25 mouse cellular contexts compared by ENCODE assay signal in the genomic region with DNA sequence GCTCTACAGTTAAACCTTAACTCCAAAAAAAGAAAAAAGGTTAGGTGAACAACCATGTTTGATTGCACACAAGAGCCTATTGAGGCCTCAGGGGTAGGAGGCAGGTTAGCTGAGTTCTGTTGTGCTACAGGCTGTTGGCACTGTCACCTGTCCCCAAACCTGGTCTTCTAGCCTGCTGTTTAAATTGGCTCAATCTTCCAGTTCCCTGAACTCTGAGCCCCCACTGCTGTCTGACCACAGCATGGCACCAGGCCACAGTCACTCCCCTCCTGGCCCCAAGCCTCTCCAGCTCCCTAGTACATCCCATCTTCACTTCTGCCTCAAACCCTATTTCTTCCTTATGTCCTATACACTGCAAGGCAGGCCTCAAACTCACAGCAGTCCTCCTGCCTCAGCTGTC. TPM values are rescaled to one million over a fixed set of nuclear protein-coding genes. Genes with fewer than 3 reads are reported as not detected.
DNase-seq lines count a peak whose midpoint lies in the region; ATAC-seq and TF ChIP-seq lines count a peak whose summit lies in the region.
"Had no signal": no experiment of that assay in that cellular context is flagged by ENCODE, and none has a peak within 500 bp of the region (broad histone marks: within the 10 kb centered on the region; RNA-seq: fewer than 3 reads in every experiment).

No protein-coding gene starts in this region.

- peaks cover 20% of the 10 kb centered on the region; the same call in 1 of the 2 replicates for H3K36me3 ChIP-seq in liver, postnatal 0 days (replicated peaks; ENCODE audit: insufficient read depth, low read length)
- peaks cover 28% of the 10 kb centered on the region for H3K36me3 ChIP-seq in liver, embryonic 11.5 days (ENCODE audit: control insufficient read depth, insufficient read depth, low read length)

- H3K4me3 ChIP-seq in layer of hippocampus, adult 2 months = no peak overlapping the region
- H3K4me3 ChIP-seq in liver, postnatal 0 days (ENCODE audit: low read depth, low read length) = no peak overlapping the region
- H3K4me3 ChIP-seq in liver, embryonic 11.5 days (ENCODE audit: low read depth, low read length) = no peak overlapping the region
- H3K4me3 ChIP-seq: embryonic facial prominence, embryonic 13.5 days; embryonic facial prominence, embryonic 15.5 days; erythroblast, embryonic 14.5 days; forebrain, embryonic 13.5 days; forebrain, embryonic 15.5 days had no signal

- H3K4me2 ChIP-seq in liver, postnatal 0 days (ENCODE audit: low read depth, low read length) = no peak overlapping the region
- no peak overlapping the region for H3K4me2 ChIP-seq in liver, embryonic 11.5 days
- H3K4me2 ChIP-seq: embryonic facial prominence, embryonic 13.5 days; embryonic facial prominence, embryonic 15.5 days; forebrain, embryonic 13.5 days; forebrain, embryonic 15.5 days had no signal

- H3K9ac ChIP-seq in liver, postnatal 0 days (replicated peaks) = no peak overlapping the region
- no peak overlapping the region for H3K9ac ChIP-seq in liver, embryonic 11.5 days (ENCODE audit: low read depth, low read length)
- H3K9ac ChIP-seq: embryonic facial prominence, embryonic 13.5 days; embryonic facial prominence, embryonic 15.5 days; forebrain, embryonic 13.5 days; forebrain, embryonic 15.5 days; forebrain, postnatal 0 days had no signal

- no peak for TF ChIP-seq EP300 in liver, postnatal 0 days (IDR thresholded peaks at IDR 0.05; ENCODE audit: low read depth)

- ATAC-seq in liver, postnatal 0 days = peak; percentile 92
- no peak for ATAC-seq in liver, embryonic 11.5 days (replicated peaks; ENCODE audit: low FRiP score)
- ATAC-seq: CD4-positive, CD25-positive, alpha-beta regulatory T cell, adult 4 months; forebrain, embryonic 13.5 days; forebrain, embryonic 15.5 days; forebrain, postnatal 0 days had no signal

- H3K27me3 ChIP-seq in liver, postnatal 0 days (ENCODE audit: insufficient read depth, low read length) = no peaks in the 10 kb centered on the region
- H3K27me3 ChIP-seq in liver, embryonic 11.5 days (replicated peaks; ENCODE audit: control insufficient read depth, insufficient read depth, low read length) = no peaks in the 10 kb centered on the region
- H3K27me3 ChIP-seq: CH12.LX; embryonic facial prominence, embryonic 13.5 days; embryonic facial prominence, embryonic 15.5 days; forebrain, embryonic 13.5 days; forebrain, embryonic 15.5 days had no signal

- TF ChIP-seq CTCF in layer of hippocampus, adult 2 months (conservative IDR thresholded peaks at IDR 0.05) = no peak
- TF ChIP-seq CTCF in liver, postnatal 0 days (IDR thresholded peaks at IDR 0.05; ENCODE audit: low read depth) = no peak

- intact Hi-C loops in heart, postnatal 25 days (cut with DNase I) = no loop called here

- no peaks in the 10 kb centered on the region for H3K4me1 ChIP-seq in liver, postnatal 0 days (ENCODE audit: insufficient read depth)
- no peaks in the 10 kb centered on the region for H3K4me1 ChIP-seq in liver, embryonic 11.5 days (replicated peaks; ENCODE audit: control insufficient read depth, insufficient read depth, low read length)
- H3K4me1 ChIP-seq: embryonic facial prominence, embryonic 13.5 days; embryonic facial prominence, embryonic 15.5 days; forebrain, embryonic 13.5 days; forebrain, embryonic 15.5 days had no signal

- peak overlapping the region; percentile 85; the same call in 1 of the 2 replicates for H3K27ac ChIP-seq in layer of hippocampus, adult 2 months
- peak overlapping the region; percentile 75 for H3K27ac ChIP-seq in liver, postnatal 0 days (ENCODE audit: low read depth)
- no peak overlapping the region for H3K27ac ChIP-seq in liver, embryonic 11.5 days (ENCODE audit: low read depth, low read length)
- H3K27ac ChIP-seq: embryonic facial prominence, embryonic 13.5 days; embryonic facial prominence, embryonic 15.5 days; forebrain, embryonic 13.5 days; forebrain, embryonic 15.5 days had no signal

- H3K9me3 ChIP-seq in liver, postnatal 0 days (ENCODE audit: low read length) = no peaks in the 10 kb centered on the region
- no peaks in the 10 kb centered on the region for H3K9me3 ChIP-seq in liver, embryonic 11.5 days (ENCODE audit: control insufficient read depth, low read length)
- H3K9me3 ChIP-seq: embryonic facial prominence, embryonic 13.5 days; embryonic facial prominence, embryonic 15.5 days; forebrain, embryonic 13.5 days; forebrain, embryonic 15.5 days; G1E had no signal

- DNase-seq in layer of hippocampus, adult 2 months (ENCODE audit: low spot score in 2 of 2) = no peak
- DNase-seq in layer of hippocampus, adult 11-12 months (ENCODE audit: low spot score) = no peak
- DNase-seq in liver, postnatal 0 days = peak; percentile 58
- DNase-seq in liver, embryonic 11.5 days (ENCODE audit: low spot score) = no peak
- DNase-seq in heart, postnatal 25 days (ENCODE audit: low spot score) = no peak
- DNase-seq: adrenal gland, adult 2 months; adrenal gland, postnatal 10 days; adrenal gland, postnatal 25 days; B cell, adult 2 months; cerebellum, adult 11 months; cerebellum, adult 18-20 months; cerebellum, adult 8-10 months; cerebellum, adult 9-11 months; cerebellum, postnatal 14 days; cerebellum, postnatal 36 days; embryo, embryonic 11 days; forebrain, postnatal 0 days had no signal

RNA-seq across cellular contexts. Expression of a gene that starts 17.4 kb away (rescaled TPM):
- 10 to 100 TPM; 27.5 to 29.4 TPM for total RNA-seq in layer of hippocampus, adult 2 months (2021)
- 4.9 and 5.6 TPM in 2 replicates for polyA plus RNA-seq in liver, postnatal 0 days (2015; fragmentation: Nextera tagmentation; extraction: Ambion mirVana)
- polyA plus RNA-seq in liver, embryonic 11.5 days (2014; fragmentation: Nextera tagmentation; extraction: Ambion mirVana) = 15.3 and 16.1 TPM in 2 replicates
- 1 to 10 TPM; 8.8 to 9.9 TPM for total RNA-seq in heart, postnatal 25 days (2021)

RNA-seq across cellular contexts. Expression of a gene that starts 33.2 kb away (rescaled TPM):
- total RNA-seq in layer of hippocampus, adult 2 months (2021) = 1 to 10 TPM; 4.3 to 5.9 TPM
- 8.1 TPM in 2 replicates for polyA plus RNA-seq in liver, postnatal 0 days (2015; fragmentation: Nextera tagmentation; extraction: Ambion mirVana)
- polyA plus RNA-seq in liver, embryonic 11.5 days (2014; fragmentation: Nextera tagmentation; extraction: Ambion mirVana) = 6.1 and 6.8 TPM in 2 replicates
- 1 to 10 TPM; 4.4 to 6.0 TPM for total RNA-seq in heart, postnatal 25 days (2021)
